Mouse (Mus musculus): ENCODE measurements at regions not wholly inside any gene's neighbourhood (a gene's known extent, or its start where the extent isn't known, plus 50 kb on each side); places are given as distances from the start of the nearest gene placed in this dataset.
A peak's percentile ranks its signal among the peaks of the same experiment; 100 is the strongest.

DNA sequence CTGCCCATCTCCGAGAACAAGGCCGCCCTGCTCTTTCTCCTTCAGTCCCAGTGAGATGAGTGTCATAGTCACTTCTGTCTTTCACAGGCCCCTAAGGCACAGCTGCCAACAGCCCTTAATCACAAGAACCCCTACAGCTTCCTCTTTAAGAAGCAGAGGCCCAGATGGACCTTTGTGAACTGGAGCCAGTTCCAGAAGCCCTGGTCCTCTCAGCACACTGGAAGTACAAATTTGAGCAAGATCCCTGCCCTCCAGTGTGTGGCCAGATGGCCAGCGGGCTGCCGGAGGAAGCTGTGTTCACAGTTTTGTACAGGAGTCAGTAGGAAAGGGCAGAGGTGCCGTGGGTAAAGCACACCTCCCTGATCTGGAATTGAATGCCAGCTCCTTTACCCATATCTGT lies 389.6 kb downstream of the Rps24 start:
- DNase-seq (ENCODE audit: low spot score in 2 of 2), result no peak

DNA sequence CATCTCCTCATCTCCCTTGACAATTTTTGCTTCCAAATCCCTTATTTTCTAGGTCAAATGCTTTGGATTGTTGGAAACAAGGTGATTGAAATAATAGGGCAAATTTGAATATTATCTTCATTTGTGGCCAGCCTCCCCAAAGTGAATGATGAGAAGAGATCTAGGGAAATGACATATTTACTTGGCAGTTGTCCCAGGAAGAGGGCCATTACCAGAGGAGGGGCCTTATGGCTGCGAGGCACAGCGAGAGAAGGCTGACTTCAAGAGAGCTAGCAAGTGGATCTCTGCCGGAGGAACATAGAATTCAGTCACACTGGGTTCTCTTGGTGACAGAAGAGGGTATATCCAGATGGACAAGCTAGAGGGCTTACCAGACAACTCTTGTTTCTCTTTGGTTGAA lies 390.9 kb downstream of the Rps24 start:
- DNase-seq (ENCODE audit: low spot score in 2 of 2), result no peak

DNA sequence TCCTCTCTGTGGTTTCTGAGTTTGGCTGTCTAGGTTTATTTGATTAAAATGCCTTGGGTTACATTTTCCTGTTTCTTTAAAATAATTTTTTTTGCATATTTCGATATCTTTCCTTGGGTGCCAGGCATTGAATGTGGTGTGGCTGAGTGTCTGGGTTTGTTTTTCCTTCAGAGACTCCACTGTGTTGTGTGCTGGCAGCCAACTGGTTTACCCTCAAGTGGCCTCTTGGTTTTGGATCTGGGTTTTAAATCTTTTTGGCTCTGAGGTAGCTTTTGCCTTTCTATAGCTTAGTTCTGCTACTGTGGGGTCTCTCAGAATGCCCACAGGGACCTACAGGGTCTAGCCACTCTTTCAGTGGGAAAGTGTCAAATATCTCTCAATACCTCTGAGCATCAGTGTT lies 399.2 kb downstream of the Rps24 start:
- DNase-seq (ENCODE audit: low spot score in 2 of 2), result no peak

DNA sequence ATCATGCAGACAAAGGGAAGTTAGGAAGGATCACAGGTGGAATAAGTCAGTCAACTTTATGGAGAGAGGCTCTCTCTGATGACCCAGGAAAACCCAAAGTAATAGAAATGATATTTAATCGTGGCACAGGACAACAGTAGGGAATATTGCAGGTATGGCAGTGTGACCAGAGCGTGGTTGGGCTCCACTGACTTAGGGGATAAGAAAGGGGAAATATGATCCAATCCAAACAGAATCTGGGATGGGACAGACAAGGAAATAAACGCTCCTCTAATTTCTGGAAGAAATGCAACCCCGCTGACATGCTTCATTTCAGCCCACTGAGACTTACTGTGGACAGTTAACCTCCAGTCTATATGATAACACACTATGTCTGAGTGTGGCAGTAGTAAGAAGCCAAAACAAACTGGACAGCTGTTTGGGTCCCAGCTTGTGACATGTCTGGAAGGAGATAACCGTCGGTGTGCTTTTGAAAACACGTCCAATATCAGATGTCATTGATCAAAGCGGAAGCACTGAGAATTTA lies 400.0 kb downstream of the Rps24 start:
- no peak for DNase-seq (ENCODE audit: low spot score in 2 of 2)

DNA sequence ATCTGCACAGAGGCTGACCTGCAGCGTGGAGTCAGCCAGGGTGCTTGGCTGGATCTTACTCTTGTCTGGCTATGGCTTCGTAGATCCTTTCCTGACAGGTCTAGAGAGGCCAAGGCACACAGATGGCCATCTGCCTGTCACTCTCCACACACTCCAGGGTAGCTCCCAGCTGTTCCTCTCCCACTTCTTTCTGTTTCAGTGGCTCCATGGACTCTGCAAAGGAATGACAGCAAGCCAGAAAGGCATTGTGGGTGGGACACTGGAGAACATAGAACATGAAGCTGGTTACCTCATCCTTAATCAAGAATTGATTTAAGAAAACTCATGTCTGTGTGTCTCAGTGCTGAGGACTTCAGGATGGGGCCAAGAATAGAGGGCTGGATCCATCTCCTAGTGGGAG lies 403.9 kb downstream of the Rps24 start:
- no peak for DNase-seq (ENCODE audit: low spot score in 2 of 2)

DNA sequence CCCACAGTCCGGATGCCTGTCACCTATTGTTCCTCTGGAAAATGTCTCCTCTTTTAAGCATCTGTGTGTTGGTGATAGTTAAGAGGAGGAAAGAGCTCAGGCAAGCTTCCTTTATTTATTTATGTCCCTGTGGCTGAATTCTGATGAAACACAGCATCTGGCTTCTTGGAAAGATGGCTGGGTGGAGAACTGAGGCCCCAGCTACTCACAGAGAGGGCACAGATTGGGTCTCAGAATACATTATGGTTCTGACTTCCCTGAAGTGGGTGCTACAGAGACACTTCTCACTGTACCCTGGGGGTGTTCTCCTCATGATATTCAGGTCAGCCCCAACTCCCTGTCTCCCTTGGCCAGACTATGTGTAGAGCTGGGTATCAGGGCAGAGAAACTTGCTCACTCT lies 408.3 kb downstream of the Rps24 start:
- no peak for DNase-seq (ENCODE audit: low spot score in 2 of 2)

DNA sequence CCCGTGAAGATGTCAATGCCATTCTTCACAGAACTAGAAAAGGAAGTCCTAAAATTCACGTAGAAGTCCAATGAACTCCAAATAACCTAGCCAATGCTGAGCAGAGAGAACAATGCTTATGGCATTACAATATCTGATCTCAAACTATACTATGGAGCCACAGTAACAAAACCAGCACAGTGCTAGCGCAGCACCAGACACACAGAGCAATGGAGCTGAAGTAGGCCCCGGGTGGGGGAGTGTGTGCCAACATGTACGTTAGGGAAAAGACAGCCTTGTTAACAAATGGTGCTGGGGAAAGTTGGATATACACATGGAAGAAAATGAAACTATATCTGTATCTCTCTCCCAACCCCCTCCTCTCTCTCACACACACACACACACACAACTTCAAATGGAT lies 409.8 kb downstream of the Rps24 start:
- no peak for DNase-seq (ENCODE audit: low spot score in 2 of 2)

DNA sequence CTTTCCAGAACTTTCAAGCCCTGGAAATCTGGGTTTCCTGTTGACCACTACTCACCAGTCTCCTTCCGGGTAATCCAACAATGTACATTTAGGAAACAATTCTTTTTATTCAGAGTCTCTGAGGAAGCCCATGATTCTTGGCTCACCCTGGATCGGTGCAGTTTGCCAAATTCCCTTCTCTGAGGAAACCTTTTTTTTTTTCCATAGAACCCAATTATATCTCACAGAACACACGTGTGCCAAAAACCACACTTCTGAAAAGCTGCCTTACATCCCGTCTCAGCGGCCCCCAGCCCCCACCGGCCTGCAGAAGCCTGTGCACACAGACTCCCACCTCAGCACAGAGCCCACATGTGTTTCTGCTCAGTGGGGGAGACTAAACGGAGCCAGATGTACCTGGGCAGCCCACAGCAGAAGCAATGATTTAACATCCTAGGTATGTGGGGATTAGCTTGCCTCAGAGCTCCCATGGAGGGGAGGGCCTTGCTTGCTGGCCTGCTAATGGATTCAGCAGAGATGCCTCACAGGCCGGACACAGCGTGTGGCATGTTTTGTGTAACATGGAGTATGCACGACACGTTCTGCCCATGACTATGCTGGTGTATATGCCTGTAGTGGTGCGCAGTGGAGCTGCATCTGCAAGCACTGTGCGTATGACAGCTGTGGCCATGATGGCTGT lies 413.7 kb downstream of the Rps24 start:
- DNase-seq (ENCODE audit: low spot score in 2 of 2), result no peak

DNA sequence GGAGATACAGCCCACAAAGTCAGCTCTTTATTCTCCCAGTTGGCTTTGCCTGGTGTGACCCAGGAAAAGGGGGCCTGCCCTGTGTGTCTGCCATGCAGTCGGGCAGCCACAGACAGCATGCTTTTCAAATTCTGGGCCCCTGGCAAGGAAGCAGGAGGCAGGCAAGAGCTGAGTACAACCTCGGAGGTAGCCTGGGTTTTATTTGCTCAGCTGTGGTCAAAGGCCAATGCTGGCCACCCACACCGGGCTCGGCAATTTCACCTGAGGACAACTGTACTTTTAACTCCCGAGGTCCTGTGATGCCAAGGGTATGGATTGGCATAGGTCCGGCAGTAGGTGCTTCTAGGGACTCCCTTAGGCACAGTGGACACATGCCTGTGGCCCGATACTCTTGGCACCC lies 414.8 kb downstream of the Rps24 start:
- no peak for DNase-seq (ENCODE audit: low spot score in 2 of 2)

DNA sequence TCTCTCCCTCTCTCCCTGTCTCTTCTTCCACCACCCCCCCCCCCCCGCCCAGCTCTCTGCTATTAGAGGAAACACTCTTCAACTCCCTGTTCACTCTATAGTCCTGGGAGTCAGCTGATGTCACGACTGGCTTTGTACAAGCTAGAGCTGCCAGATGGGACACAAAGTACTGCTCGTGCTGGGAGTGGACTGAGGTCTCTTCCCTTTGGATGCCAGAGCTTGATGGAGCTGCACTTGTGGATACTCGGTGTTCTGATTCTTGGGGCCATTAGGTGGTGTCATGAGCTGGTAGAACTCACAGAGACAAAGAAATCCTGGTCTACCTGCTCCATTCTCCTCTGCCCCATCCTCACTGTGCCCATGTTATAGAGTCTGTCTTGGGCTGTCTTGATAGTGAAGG lies 415.9 kb downstream of the Rps24 start:
- DNase-seq (ENCODE audit: low spot score in 2 of 2), result no peak

DNA sequence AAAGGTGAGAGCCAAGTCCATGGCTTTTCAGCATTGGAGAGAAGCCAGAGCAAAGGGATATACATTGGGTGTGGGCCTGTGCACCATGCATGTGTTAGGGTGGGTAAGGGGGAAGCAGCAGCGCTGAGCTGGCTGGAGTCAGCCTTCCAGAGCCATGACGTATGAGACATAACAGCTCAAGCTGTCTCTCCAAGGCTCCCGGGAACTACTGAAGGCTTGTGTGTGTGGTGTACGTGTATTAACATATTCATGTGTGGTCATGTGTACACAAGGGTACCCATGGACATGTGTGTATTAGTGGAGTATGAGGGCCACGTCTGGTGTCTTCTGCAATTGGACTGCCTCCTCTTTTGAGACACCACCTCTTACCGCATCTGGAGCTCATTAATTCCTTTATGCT lies 417.8 kb downstream of the Rps24 start:
- no peak for DNase-seq (ENCODE audit: low spot score in 2 of 2)

DNA sequence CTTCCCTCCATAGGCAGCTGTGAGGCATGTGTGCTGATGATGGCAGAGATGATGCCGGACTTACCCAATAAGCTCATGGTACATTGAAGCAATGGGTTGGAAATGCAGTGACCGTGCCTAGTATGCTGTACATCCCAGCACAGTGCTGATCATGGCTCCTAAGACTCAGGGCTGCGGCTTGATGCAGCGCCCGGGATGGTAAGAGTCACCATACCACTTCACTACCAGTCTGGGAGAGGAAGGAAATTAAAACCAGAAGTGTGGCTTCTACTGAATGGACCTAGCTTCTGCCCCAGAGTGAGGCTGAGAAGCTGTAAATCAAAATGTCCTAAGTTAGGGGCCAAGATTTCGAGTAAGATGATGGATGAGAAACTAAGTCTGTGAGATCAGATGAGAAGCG lies 420.0 kb downstream of the Rps24 start:
- DNase-seq (ENCODE audit: low spot score in 2 of 2), result no peak

DNA sequence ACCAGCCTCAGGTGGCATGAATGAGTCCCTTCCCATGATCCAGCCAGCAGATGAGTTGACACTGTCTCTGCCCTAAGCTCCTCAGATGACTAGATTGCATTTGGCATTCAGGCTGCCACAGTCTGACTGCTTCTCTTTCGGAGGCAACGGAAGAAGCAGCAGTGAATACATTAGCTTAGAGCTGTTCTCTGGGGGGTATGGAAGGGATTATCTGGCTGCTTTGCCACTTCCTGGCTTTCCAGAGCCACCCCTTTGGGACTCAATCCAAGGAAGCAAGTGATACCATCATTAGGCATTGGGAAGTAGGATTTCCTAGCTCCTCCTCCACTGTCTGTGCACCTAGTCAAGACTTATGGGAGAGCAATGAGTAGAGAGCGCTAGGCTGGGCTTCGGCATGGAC lies 421.5 kb downstream of the Rps24 start:
- no peak for DNase-seq (ENCODE audit: low spot score in 2 of 2)

DNA sequence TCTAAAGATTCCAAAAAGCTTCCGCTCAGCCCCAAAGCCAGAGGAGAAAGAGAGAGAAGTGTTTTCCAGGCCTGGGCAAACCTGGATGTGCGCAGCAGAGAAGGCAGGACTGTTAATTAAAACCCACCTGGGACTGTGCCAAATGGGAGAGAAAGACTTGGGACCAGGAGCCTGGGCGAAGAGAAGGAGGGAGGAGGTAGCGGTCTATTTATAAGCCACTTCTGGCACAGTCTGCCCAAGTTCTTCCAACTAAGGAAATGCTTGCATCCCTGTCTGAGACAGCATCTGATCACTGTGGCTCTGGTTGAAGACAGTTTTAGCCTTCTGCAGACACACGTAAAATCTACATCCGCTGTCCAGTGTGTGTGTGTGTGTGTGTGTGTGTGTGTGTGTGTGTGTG lies 424.7 kb downstream of the Rps24 start:
- DNase-seq (ENCODE audit: low spot score in 2 of 2), result peak in 1 of 2 experiments; percentile 14

DNA sequence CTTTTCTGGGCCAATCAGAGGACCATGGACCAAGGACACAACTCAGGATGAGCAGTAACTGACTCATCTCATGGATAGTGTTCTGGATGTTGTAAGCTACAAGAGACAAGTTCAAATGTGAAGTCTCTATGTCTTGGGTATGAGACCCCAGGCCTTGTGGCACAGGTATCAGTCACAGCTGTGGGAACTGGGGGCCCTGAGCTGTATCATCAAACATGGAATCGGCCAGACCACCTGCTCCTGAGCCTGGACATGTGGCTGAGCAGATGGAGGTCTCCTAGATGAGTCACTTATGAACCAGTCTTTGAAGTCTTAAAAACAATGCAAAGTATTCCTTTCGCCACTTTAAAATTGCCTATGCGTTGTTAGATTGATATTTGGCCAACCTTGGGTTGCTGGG lies 432.1 kb downstream of the Rps24 start:
- DNase-seq (ENCODE audit: low spot score in 2 of 2), result no peak

DNA sequence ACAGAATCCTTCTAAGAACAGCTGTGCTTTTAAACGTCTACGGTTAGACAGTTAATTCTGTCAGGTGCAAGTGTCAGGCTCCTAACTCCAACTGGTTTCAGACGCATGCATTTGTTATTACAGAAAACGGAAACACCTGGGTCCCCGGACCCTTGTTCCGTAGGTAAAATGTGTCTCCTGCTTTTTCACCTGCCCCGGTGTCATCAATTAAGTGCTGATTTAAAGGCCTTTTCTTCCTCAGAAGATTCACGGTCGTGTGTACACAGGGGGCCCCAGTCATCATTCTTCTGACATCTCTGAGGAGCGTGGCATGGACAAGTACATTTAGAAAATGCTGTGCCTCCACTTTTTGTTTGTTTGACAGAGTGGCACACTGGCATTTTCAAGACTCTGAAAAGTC lies 435.1 kb downstream of the Rps24 start:
- no peak for DNase-seq (ENCODE audit: low spot score in 2 of 2)

DNA sequence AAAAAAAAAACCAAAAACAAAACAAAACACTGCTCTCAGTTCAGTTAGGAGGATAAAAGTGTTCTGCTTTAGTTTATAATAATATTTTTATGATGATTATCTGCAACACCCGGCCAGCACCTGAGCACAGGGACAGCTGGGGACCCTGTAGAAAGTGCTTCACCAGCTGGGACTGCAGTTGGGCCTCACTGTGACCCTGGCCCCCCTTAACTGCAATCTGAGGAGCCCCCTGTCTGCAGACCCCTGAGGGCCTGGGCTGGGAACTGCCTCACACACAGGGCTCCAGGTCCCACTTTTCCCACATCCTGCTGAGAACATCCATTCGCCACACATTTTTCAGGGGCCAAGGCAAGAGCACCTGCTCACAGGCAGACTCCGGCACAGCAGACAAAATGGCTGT lies 437.6 kb downstream of the Rps24 start:
- DNase-seq (ENCODE audit: low spot score in 2 of 2), result no peak

DNA sequence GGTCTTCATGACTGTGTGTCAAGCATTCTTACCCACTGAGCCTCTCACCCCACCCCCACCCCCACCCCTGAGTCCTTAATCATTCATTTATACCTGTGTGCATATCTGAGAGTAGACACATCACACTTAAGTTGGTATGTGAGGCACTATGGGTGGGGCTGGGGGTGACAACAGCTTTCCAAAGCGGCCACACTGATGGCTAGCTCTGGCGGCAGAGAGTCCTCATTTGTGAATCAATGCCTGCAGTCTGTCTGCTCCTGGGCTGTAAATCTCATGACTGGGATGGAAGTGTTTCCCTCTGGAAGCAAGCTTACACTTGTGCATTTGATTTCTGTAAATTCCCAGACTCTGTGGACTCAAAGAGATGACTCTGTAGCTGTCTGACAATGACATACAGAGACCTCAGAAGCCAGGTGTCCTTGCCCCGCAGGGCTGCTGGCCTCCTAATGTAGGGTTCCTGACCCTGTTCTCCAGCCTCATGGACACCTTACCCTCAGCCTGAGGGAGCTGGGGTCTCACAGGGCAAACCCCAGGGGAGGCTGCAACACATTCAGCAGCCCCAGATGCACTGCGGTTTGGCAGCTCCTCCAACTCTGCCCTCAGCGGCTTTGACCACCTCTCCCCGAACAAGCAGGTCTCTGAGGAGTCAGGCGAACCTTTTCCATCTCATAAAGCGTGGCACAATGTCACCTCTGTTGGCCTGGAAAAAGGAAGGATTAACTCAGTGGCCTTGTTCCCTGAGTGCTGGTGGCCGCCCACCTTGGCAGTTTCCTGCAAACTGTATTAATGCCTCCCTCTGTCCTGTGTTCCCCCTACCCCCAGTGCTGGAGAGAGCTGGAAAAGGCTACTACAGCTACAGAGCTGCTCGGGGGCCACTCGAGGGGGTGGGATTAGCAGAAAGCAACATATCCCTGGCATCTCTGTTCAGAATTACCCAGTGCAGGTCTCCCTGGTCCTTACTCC lies 439.4 kb downstream of the Rps24 start:
- DNase-seq (ENCODE audit: low spot score in 2 of 2), result no peak

DNA sequence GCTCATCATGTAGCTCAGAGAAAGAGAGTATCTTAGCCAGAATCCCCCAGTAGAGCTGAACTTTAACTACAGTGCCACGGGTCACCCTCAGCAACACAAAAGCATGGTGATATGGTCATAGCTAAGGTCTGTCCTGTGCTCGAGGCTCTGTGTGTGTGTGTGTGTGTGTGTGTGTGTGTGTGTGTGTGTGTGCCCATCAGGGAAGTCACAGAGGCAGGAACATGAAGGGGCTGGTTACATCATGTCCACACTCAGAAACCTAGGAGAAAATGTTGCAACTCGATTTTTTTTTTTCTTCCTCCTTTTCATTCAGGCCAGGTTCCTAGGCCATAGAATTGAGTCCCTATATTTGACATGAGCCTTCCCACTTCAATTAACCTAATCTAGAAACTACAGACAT lies 441.8 kb downstream of the Rps24 start:
- DNase-seq (ENCODE audit: low spot score in 2 of 2), result no peak

DNA sequence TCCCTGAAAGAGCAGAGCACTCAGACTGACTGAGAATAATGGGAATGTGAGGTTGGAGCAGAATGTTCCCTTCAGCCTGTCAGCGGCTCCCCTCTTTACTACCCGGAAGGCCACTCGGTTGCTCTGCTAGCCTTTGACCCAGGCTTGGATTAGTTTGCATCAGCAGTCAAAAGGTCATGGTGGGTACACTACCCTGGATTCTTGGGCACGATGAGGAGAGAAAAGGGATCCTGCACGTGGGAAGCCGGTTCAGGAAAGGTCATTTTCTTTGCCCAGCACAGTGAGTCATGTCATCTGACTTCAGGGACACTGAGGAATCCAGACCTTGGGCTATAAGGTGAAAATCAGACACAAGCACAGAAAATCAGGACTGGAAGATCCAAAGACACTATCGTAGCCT lies 443.3 kb downstream of the Rps24 start:
- DNase-seq (ENCODE audit: low spot score in 2 of 2), result no peak

DNA sequence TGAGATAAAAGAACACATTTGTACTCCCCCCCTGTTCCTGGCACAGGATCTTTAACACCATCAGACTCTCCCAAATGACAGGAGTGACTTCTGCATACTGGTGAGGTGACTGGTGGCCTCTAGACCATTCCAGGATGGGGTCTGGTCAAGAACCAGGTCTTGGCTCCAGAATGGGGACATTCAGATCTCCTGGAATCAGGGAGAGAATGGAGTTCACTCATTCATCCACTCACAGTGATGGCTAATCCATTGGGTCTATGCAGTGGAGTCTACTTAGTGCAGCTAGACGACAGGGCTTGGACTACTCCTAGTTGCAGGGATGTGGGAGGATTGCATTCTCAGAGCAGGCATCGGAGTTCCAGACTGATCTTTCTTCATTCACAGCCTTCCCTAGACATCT lies 451.0 kb downstream of the Rps24 start:
- no peak for DNase-seq (ENCODE audit: low spot score in 2 of 2)

DNA sequence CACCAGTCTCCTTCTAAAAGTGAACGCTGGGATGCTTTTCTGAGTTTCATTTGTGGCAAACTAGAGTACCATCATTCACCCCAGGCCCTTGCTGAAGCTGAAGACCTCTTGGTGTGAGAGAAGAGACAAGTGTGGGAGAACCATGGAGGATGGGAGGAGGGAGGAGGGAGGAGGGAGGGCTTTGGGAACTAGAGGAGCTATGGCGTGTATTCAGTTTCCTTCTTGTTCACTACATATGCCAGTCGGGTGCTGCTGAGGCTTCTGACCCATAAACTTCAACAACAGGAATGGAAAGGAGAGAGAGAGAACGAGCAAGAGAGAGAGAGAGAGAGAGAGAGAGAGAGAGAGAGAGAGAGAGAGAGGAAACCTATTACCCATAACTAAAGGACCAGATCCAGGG lies 452.1 kb downstream of the Rps24 start:
- DNase-seq (ENCODE audit: low spot score in 2 of 2), result no peak

Data from cerebellum, postnatal 4 days (tissue).